Mouse (Mus musculus): ENCODE results near the gene Ptges.

DNA sequence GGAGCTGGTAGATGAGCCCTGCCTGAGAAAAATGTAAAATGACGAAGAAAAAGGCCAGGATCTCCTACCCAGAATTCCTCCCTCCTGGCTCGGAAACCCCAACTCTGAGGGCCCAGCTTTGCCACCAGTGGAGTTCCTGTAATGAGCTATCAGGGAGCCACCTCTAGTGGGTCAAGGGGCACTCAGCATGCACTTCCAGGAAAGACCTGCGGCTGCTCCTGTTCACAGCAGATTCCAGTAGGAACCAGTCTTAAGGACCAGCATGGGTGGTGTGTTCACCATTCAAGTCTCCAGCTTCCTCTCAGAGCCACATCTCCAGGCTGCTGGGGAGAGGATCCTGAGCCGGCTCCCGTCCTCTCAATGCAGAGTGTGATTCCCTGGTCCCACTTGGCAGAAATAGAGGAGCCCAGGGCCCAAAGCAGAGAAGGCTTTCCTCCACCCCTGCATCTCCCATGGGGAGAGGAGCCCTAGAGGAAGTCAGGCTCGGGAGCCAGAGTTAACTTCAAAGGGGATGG, 28.0 kb downstream of the Ptges start:
- no peak; the same call in 1 of the 2 replicates for TF ChIP-seq CTCF (conservative IDR thresholded peaks at IDR 0.05; ENCODE audit: low read length)
- TF ChIP-seq POU5F1 (IDR thresholded peaks at IDR 0.05; ENCODE audit: borderline replicate concordance, low read length): no peak
- TF ChIP-seq NANOG (IDR thresholded peaks at IDR 0.05; ENCODE audit: borderline replicate concordance, low read length): no peak
